Mouse (Mus musculus): ENCODE measurements at regions not wholly inside any gene's neighbourhood (a gene's known extent, or its start where the extent isn't known, plus 50 kb on each side); places are given as distances from the start of the nearest gene placed in this dataset.

- TF ChIP-seq CTCF (conservative IDR thresholded peaks at IDR 0.05; ENCODE audit: insufficient read depth, insufficient read length, low read depth, low read length) (no peak), POLR2A (IDR thresholded peaks at IDR 0.05; ENCODE audit: low read depth, low read length) (no peak)
- H3K27ac ChIP-seq (ENCODE audit: insufficient read depth, low read depth, low read length), result no peak overlapping the region
- no peaks in the 10 kb centered on the region for H3K36me3 ChIP-seq (ENCODE audit: control insufficient read depth, insufficient read depth, low read length)
- WGBS, result 85% methylated on average over 7 of the region's 7 CpGs
- H3K4me1 ChIP-seq (ENCODE audit: control insufficient read depth, insufficient read depth, low read length), result no peaks in the 10 kb centered on the region
- no peaks in the 10 kb centered on the region for H3K27me3 ChIP-seq (replicated peaks; ENCODE audit: control insufficient read depth, insufficient read depth, low read length)
- H3K4me3 ChIP-seq (ENCODE audit: insufficient read depth, low read depth, low read length), result no peak overlapping the region
- DNase-seq, result no peak
Measured at GRCm38 (mm10) chr13:97672038-97672675, 88.3 kb downstream of the Gm10260 start.

GRCm38 (mm10) chr13:97669366-97669765 lies 91.1 kb downstream of the Gm10260 start:
- Histone ChIP-seq H3K36me3 (ENCODE audit: control insufficient read depth, insufficient read depth, low read length) (no peaks in the 10 kb centered on the region), H3K4me1 (ENCODE audit: control insufficient read depth, insufficient read depth, low read length) (no peaks in the 10 kb centered on the region), H3K27me3 (replicated peaks; ENCODE audit: control insufficient read depth, insufficient read depth, low read length) (no peaks in the 10 kb centered on the region), H3K27ac (ENCODE audit: insufficient read depth, low read depth, low read length) (no peak overlapping the region), H3K4me3 (ENCODE audit: insufficient read depth, low read depth, low read length) (no peak overlapping the region)
- no peak for DNase-seq
- TF ChIP-seq CTCF (conservative IDR thresholded peaks at IDR 0.05; ENCODE audit: insufficient read depth, insufficient read length, low read depth, low read length) (no peak), POLR2A (IDR thresholded peaks at IDR 0.05; ENCODE audit: low read depth, low read length) (no peak)
- 77% methylated on average over 8 of the region's 8 CpGs for WGBS

- Histone ChIP-seq H3K4me3 (ENCODE audit: insufficient read depth, low read depth, low read length) (no peak overlapping the region), H3K36me3 (ENCODE audit: control insufficient read depth, insufficient read depth, low read length) (no peaks in the 10 kb centered on the region), H3K27ac (ENCODE audit: insufficient read depth, low read depth, low read length) (no peak overlapping the region), H3K4me1 (ENCODE audit: control insufficient read depth, insufficient read depth, low read length) (no peaks in the 10 kb centered on the region), H3K27me3 (replicated peaks; ENCODE audit: control insufficient read depth, insufficient read depth, low read length) (no peaks in the 10 kb centered on the region)
- peak; percentile 44 for DNase-seq
- 41% methylated on average over 5 of the region's 5 CpGs for WGBS
- TF ChIP-seq CTCF (conservative IDR thresholded peaks at IDR 0.05; ENCODE audit: insufficient read depth, insufficient read length, low read depth, low read length) (no peak), POLR2A (IDR thresholded peaks at IDR 0.05; ENCODE audit: low read depth, low read length) (no peak)
Measured at GRCm38 (mm10) chr13:97668910-97669309, 91.5 kb downstream of the Gm10260 start.

GRCm38 (mm10) chr13:97667313-97667712 lies 93.1 kb downstream of the Gm10260 start:
- Histone ChIP-seq H3K27ac (ENCODE audit: insufficient read depth, low read depth, low read length) (no peak overlapping the region), H3K4me3 (ENCODE audit: insufficient read depth, low read depth, low read length) (no peak overlapping the region), H3K4me1 (ENCODE audit: control insufficient read depth, insufficient read depth, low read length) (no peaks in the 10 kb centered on the region), H3K27me3 (replicated peaks; ENCODE audit: control insufficient read depth, insufficient read depth, low read length) (no peaks in the 10 kb centered on the region), H3K36me3 (ENCODE audit: control insufficient read depth, insufficient read depth, low read length) (no peaks in the 10 kb centered on the region)
- no peak for DNase-seq
- 87% methylated on average over 7 of the region's 7 CpGs for WGBS
- TF ChIP-seq POLR2A (IDR thresholded peaks at IDR 0.05; ENCODE audit: low read depth, low read length) (no peak), CTCF (conservative IDR thresholded peaks at IDR 0.05; ENCODE audit: insufficient read depth, insufficient read length, low read depth, low read length) (no peak)

- Histone ChIP-seq H3K36me3 (ENCODE audit: control insufficient read depth, insufficient read depth, low read length) (no peaks in the 10 kb centered on the region), H3K4me3 (ENCODE audit: insufficient read depth, low read depth, low read length) (no peak overlapping the region), H3K27me3 (replicated peaks; ENCODE audit: control insufficient read depth, insufficient read depth, low read length) (no peaks in the 10 kb centered on the region), H3K27ac (ENCODE audit: insufficient read depth, low read depth, low read length) (no peak overlapping the region), H3K4me1 (ENCODE audit: control insufficient read depth, insufficient read depth, low read length) (no peaks in the 10 kb centered on the region)
- 78% methylated on average over 4 of the region's 4 CpGs for WGBS
- no peak for TF ChIP-seq POLR2A (IDR thresholded peaks at IDR 0.05; ENCODE audit: low read depth, low read length)
- TF ChIP-seq CTCF (conservative IDR thresholded peaks at IDR 0.05; ENCODE audit: insufficient read depth, insufficient read length, low read depth, low read length), result no peak
- peak; percentile 50 for DNase-seq
Measured at GRCm38 (mm10) chr13:97666761-97667160, 93.7 kb downstream of the Gm10260 start.

GRCm38 (mm10) chr13:97665226-97665625 lies 95.2 kb downstream of the Gm10260 start:
- Histone ChIP-seq H3K4me1 (ENCODE audit: control insufficient read depth, insufficient read depth, low read length) (no peaks in the 10 kb centered on the region), H3K27me3 (replicated peaks; ENCODE audit: control insufficient read depth, insufficient read depth, low read length) (no peaks in the 10 kb centered on the region), H3K27ac (ENCODE audit: insufficient read depth, low read depth, low read length) (no peak overlapping the region), H3K36me3 (ENCODE audit: control insufficient read depth, insufficient read depth, low read length) (no peaks in the 10 kb centered on the region), H3K4me3 (ENCODE audit: insufficient read depth, low read depth, low read length) (no peak overlapping the region)
- no peak for DNase-seq
- no peak for TF ChIP-seq POLR2A (IDR thresholded peaks at IDR 0.05; ENCODE audit: low read depth, low read length)
- no peak for TF ChIP-seq CTCF (conservative IDR thresholded peaks at IDR 0.05; ENCODE audit: insufficient read depth, insufficient read length, low read depth, low read length)
- 94% methylated on average over 1 of the region's 1 CpGs for WGBS

- H3K4me1 ChIP-seq (ENCODE audit: control insufficient read depth, insufficient read depth, low read length), result no peaks in the 10 kb centered on the region
- DNase-seq, result peak; percentile 23
- H3K36me3 ChIP-seq (ENCODE audit: control insufficient read depth, insufficient read depth, low read length), result no peaks in the 10 kb centered on the region
- H3K27me3 ChIP-seq (replicated peaks; ENCODE audit: control insufficient read depth, insufficient read depth, low read length), result no peaks in the 10 kb centered on the region
- WGBS, result 60% methylated on average over 8 of the region's 8 CpGs
- TF ChIP-seq CTCF (conservative IDR thresholded peaks at IDR 0.05; ENCODE audit: insufficient read depth, insufficient read length, low read depth, low read length) (no peak), POLR2A (IDR thresholded peaks at IDR 0.05; ENCODE audit: low read depth, low read length) (no peak)
- no peak overlapping the region for H3K4me3 ChIP-seq (ENCODE audit: insufficient read depth, low read depth, low read length)
- no peak overlapping the region for H3K27ac ChIP-seq (ENCODE audit: insufficient read depth, low read depth, low read length)
Measured at GRCm38 (mm10) chr13:97662741-97663140, 97.7 kb downstream of the Gm10260 start.
